Mouse (Mus musculus) ES-E14 (cell line): Measurements from ENCODE around the gene Ctrc.

Experiments
- CHD2 ChIP-seq: IDR thresholded peaks from 2 replicates; pipeline ENCODE4 v1.6.1; 2014; ENCODE audit warnings: mild to moderate bottlenecking, low read depth, low read length, inconsistent platforms
- HCFC1 ChIP-seq: IDR thresholded peaks from 2 replicates; pipeline ENCODE4 v1.6.1; 2012; ENCODE audit warnings: low read length, inconsistent platforms, borderline replicate concordance; ENCODE audit not compliant: insufficient read depth
- MAFK ChIP-seq: IDR thresholded peaks from 2 replicates; pipeline ENCODE4 v1.6.1; 2014; ENCODE audit warnings: mild to moderate bottlenecking, low read depth, low read length, inconsistent platforms; ENCODE audit not compliant: insufficient read depth
- ZC3H11A ChIP-seq: IDR thresholded peaks from 2 replicates; pipeline ENCODE4 v1.6.1; 2012; ENCODE audit warnings: low read depth, mild to moderate bottlenecking, inconsistent platforms, low read length, borderline replicate concordance

DNA sequence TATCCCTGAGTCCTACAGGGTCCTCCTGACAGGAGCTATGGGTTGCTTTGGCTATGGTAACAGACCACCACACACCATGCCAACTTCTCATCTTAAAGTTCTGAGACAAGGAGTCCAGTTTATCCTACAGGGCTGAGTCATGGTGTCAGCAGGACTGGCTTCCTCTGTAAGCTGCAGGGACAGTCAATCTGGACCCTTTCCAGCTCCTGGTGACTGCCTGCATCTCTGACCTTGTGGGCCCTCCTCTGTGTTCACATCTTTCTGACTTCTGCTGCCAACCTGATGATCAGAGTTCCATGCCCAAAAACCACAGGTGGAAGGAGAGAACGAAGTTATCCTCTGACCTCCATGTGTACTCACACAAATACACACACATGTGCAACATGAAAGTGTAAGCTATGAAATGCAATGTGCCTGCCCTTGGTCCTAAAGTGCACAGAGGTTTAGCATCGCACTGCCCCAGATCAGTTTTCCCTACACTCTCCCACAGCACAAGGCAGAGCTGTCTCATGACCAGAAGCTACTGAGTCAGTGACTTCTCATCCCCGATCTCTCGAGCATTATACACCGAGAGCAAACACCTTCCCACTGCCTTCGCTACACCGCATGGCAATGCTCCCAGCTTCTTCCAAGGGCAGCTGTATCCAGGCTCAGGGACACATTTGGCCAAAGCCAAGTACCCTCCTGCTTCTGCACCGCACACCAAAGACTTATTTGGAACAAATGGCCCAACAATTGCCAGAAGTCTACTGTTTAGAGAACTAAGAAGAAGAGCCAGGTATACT, 64.8 kb downstream of the Ctrc start:
- TF ChIP-seq HCFC1: no peak
- no peak for TF ChIP-seq MAFK
- no peak for TF ChIP-seq CHD2
- TF ChIP-seq ZC3H11A: no peak
